Mouse (Mus musculus) neural tube, embryonic 11.5 days (tissue): ENCODE measurements around the gene Smyd1. TPM values are rescaled to one million over a fixed set of nuclear protein-coding genes. Genes with fewer than 3 reads are reported as not detected.
A peak's percentile ranks its signal among the peaks of the same experiment; 100 is the strongest.

Source experiments
- ATAC-seq: fragments of 200-750 bp; cut with Nextera tagmentation; 2 replicates; pipeline ENCODE4 v1.8.0; 2017; ENCODE audit warnings: moderate number of reproducible peaks, mild to moderate bottlenecking, moderate TSS enrichment, moderate library complexity; ENCODE audit not compliant: insufficient read depth, low FRiP score, low TSS enrichment
- DNase-seq: peaks from one replicate; pipeline ENCODE4 v3.0.0-alpha.2; 2015; ENCODE audit warnings: low spot score
- H3K27ac ChIP-seq: fragments of 300-500 bp; sonication (generic); 2 replicates; pipeline ENCODE4 v1.5.1; 2014; ENCODE audit warnings: low read depth, mild to moderate bottlenecking, low read length
- H3K27me3 ChIP-seq: fragments of 300-500 bp; sonication (generic); 2 replicates; pipeline ENCODE4 v1.6.1; 2014; ENCODE audit warnings: mild to moderate bottlenecking, low read length, mixed read lengths; ENCODE audit not compliant: control insufficient read depth, insufficient read depth
- H3K36me3 ChIP-seq: fragments of 300-500 bp; sonication (generic); 2 replicates; pipeline ENCODE4 v1.6.1; 2014; ENCODE audit warnings: mild to moderate bottlenecking, low read length, moderate library complexity, mixed read lengths; ENCODE audit not compliant: control insufficient read depth, insufficient read depth
- H3K4me1 ChIP-seq: fragments of 300-500 bp; sonication (generic); 2 replicates; pipeline ENCODE4 v1.6.1; 2014; ENCODE audit warnings: low read length, mixed read lengths; ENCODE audit not compliant: control insufficient read depth, insufficient read depth
- H3K4me2 ChIP-seq: fragments of 300-500 bp; sonication (generic); 2 replicates; pipeline ENCODE4 v1.6.1; 2014; ENCODE audit warnings: low read depth, mild to moderate bottlenecking, moderate library complexity
- H3K4me3 ChIP-seq: fragments of 300-500 bp; sonication (generic); 2 replicates; pipeline ENCODE4 v1.5.1; 2014; ENCODE audit warnings: low read depth, low read length
- H3K9ac ChIP-seq: fragments of 300-500 bp; sonication (generic); 2 replicates; pipeline ENCODE4 v1.6.1; 2014; ENCODE audit warnings: mild to moderate bottlenecking, low read length
- H3K9me3 ChIP-seq: fragments of 300-500 bp; sonication (generic); 2 replicates; pipeline ENCODE4 v1.6.1; 2016; ENCODE audit warnings: low read length; ENCODE audit not compliant: control insufficient read depth
- WGBS: fragments of 180-500 bp; shearing (Covaris S2); extraction: QIAGEN DNeasy Blood & Tissue Kit; methylation state at CpG from one replicate; pipeline ENCODE4 v1.1.7; 2014; 5-methylcytosine and 5-hydroxymethylcytosine counted together
- microRNA-seq: library from miRNA; unstranded; fragments of <30 nt; microRNA quantifications from one replicate; pipeline ENCODE4, GENCODE M21; 2016
- polyA plus RNA-seq: library from polyadenylated mRNA; unstranded; fragments of >200 nt; fragmentation: Nextera tagmentation; extraction: Ambion mirVana; gene quantifications from 2 replicates; pipeline ENCODE4 v1.2.1, GENCODE M21; 2014

The Smyd1 gene
- polyA plus RNA-seq, 1 experiment from 2014 or later = 4.6 TPM

- ATAC-seq (no peak), DNase-seq (no peak)
- WGBS = 90% methylated on average over 10 of the region's 10 CpGs
- Histone ChIP-seq H3K9ac (no peak overlapping the region), H3K4me3 (no peak overlapping the region), H3K36me3 (no peaks in the 10 kb centered on the region), H3K27ac (no peak overlapping the region), H3K9me3 (no peaks in the 10 kb centered on the region), H3K4me1 (no peaks in the 10 kb centered on the region), H3K4me2 (no peak overlapping the region), H3K27me3 (no peaks in the 10 kb centered on the region)
Measured at GRCm38 (mm10) chr6:71172812-71173580, 149.0 kb downstream of the Smyd1 start.

GRCm38 (mm10) chr6:71166551-71167169 lies 155.4 kb downstream of the Smyd1 start:
- DNase-seq (no peak), ATAC-seq (no peak)
- Histone ChIP-seq H3K4me1 (no peaks in the 10 kb centered on the region), H3K27ac (no peak overlapping the region), H3K4me3 (no peak overlapping the region), H3K9ac (no peak overlapping the region), H3K27me3 (no peaks in the 10 kb centered on the region), H3K4me2 (no peak overlapping the region), H3K9me3 (no peaks in the 10 kb centered on the region), H3K36me3 (no peaks in the 10 kb centered on the region)
- 58% methylated on average over 6 of the region's 6 CpGs for WGBS

GRCm38 (mm10) chr6:71164394-71164793 lies 157.6 kb downstream of the Smyd1 start:
- no peak overlapping the region for H3K27ac ChIP-seq
- WGBS = 29% methylated on average over 6 of the region's 6 CpGs
- H3K4me1 ChIP-seq = no peaks in the 10 kb centered on the region
- H3K4me3 ChIP-seq = no peak overlapping the region
- DNase-seq (no peak), ATAC-seq (no peak)
- H3K36me3 ChIP-seq = no peaks in the 10 kb centered on the region
- H3K9ac ChIP-seq = no peak overlapping the region
- no peaks in the 10 kb centered on the region for H3K9me3 ChIP-seq
- no peak overlapping the region for H3K4me2 ChIP-seq
- H3K27me3 ChIP-seq = no peaks in the 10 kb centered on the region

Small RNA genes within 50 kb of the gene (microRNA-seq; reads per million reads assigned to microRNA genes)
- gene Mir8112 = 23.2 reads per million, percentile 31 among the genes with 10 or more reads in this experiment

Other genes starting within 250 kb of the Smyd1 start
- gene Thnsl2, start 177.8 kb downstream of the Smyd1 start, polyA plus RNA-seq = 6.3 and 6.5 TPM in 2 replicates
- gene Fabp1, start 122.4 kb downstream of the Smyd1 start, polyA plus RNA-seq = not detected in 2 replicates
- 34.4 and 35.3 TPM in 2 replicates for gene Krcc1, start 50.6 kb downstream of the Smyd1 start, polyA plus RNA-seq
- gene Cd8b1, start 555 bp upstream of the Smyd1 start, polyA plus RNA-seq = not detected in 2 replicates
- not detected in 2 replicates for gene Cd8a, start 51.2 kb upstream of the Smyd1 start, polyA plus RNA-seq
- gene Rmnd5a, start 118.4 kb upstream of the Smyd1 start, polyA plus RNA-seq = 9.7 and 13.0 TPM in 2 replicates
- 18.6 and 19.4 TPM in 2 replicates for gene Rnf103, start 171.7 kb upstream of the Smyd1 start, polyA plus RNA-seq
- 53.7 and 54.3 TPM in 2 replicates for gene Chmp3, start 221.6 kb upstream of the Smyd1 start, polyA plus RNA-seq